Mouse (Mus musculus) heart, adult 2 months (tissue): Measurements from ENCODE around the gene Sorcs2. TPM values are rescaled to one million over a fixed set of nuclear protein-coding genes. Genes with fewer than 3 reads are reported as not detected.

Experiments
- DNase-seq, 2 experiments: peaks; one replicate each; pipeline ENCODE4 v3.0.0; 2021
- H3K27ac ChIP-seq: fragments of 200-600 bp; 2 replicates; pipeline ENCODE4 v1.8.1; 2022
- H3K27me3 ChIP-seq: fragments of 200-500 bp; 2 replicates; pipeline ENCODE4 v1.6.1; 2012; ENCODE audit warnings: mild to moderate bottlenecking, low read length, inconsistent platforms, mixed read lengths; ENCODE audit not compliant: control insufficient read depth, insufficient read depth
- H3K36me3 ChIP-seq: fragments of 200-500 bp; 2 replicates; pipeline ENCODE4 v1.6.1; 2012; ENCODE audit warnings: low read length, inconsistent platforms; ENCODE audit not compliant: control insufficient read depth, insufficient read depth
- H3K4me1 ChIP-seq: fragments of 200-500 bp; 2 replicates; pipeline ENCODE4 v1.6.1; 2011; ENCODE audit warnings: low read length; ENCODE audit not compliant: control insufficient read depth, insufficient read depth
- H3K4me3 ChIP-seq: fragments of 200-600 bp; 2 replicates; pipeline ENCODE4 v1.8.1; 2022
- H3K79me2 ChIP-seq: fragments of 200-500 bp; replicated peaks from 2 replicates; pipeline ENCODE4 v1.6.1; 2012; ENCODE audit warnings: mild to moderate bottlenecking, inconsistent platforms, low read length, moderate library complexity, mixed read lengths; ENCODE audit not compliant: control insufficient read depth, insufficient read depth
- H3K9ac ChIP-seq: fragments of 200-500 bp; 2 replicates; pipeline ENCODE4 v1.6.1; 2012; ENCODE audit warnings: low read depth, mild to moderate bottlenecking, control low read depth, inconsistent platforms, low read length, mixed read lengths
- CTCF ChIP-seq: fragments of 200-600 bp; IDR thresholded peaks from 2 replicates; pipeline ENCODE4 v1.8.1; 2022; ENCODE audit warnings: antibody characterized with exemption, mild to moderate bottlenecking, moderate library complexity
- EP300 ChIP-seq: fragments of 200-500 bp; IDR thresholded peaks from 2 replicates; pipeline ENCODE4 v1.6.1; 2011; ENCODE audit warnings: low read depth, low read length, control low read depth; ENCODE audit not compliant: insufficient read depth
- POLR2A ChIP-seq: fragments of 200-500 bp; IDR thresholded peaks from 2 replicates; pipeline ENCODE4 v1.6.1; 2011; ENCODE audit warnings: mild to moderate bottlenecking, low read depth, low read length, control low read depth; ENCODE audit not compliant: insufficient read depth
- WGBS: fragments of 180-500 bp; shearing (Covaris S2); methylation state at CpG from one replicate; pipeline ENCODE4 v1.1.7; 2018; 5-methylcytosine and 5-hydroxymethylcytosine counted together
- intact Hi-C: fragments of 180-260 bp; cut with DNase I; formaldehyde crosslinking; loops from one replicate; pipeline ENCODE4 v1.15.1; 2025
- long read RNA-seq: library from polyadenylated mRNA; stranded (forward); transcript quantifications from one replicate; pipeline ENCODE4 v2.0.0, GENCODE M21; 2021
- polyA plus RNA-seq: library from polyadenylated mRNA; depleted of rRNA; stranded (reverse); fragments of >200 nt; gene quantifications from 2 replicates; pipeline ENCODE4 v1.2.3, GENCODE M21; 2012; rRNA removed
- total RNA-seq, 2 experiments: library from RNA; stranded (reverse); gene quantifications; 2 replicates each; pipeline ENCODE4 v1.2.3; 2021

Gene Sorcs2
- total RNA-seq (1 to 10 TPM; 6.0 to 7.7 TPM), polyA plus RNA-seq (9.0 and 14.5 TPM in 2 replicates)
- long read RNA-seq, full-length matches to known transcripts: 1 of 6 reads
- long read RNA-seq, partial matches to known transcripts: 1 of 6 reads
- long read RNA-seq, other reads (novel, unspliced or antisense): 4 of 6 reads

DNA sequence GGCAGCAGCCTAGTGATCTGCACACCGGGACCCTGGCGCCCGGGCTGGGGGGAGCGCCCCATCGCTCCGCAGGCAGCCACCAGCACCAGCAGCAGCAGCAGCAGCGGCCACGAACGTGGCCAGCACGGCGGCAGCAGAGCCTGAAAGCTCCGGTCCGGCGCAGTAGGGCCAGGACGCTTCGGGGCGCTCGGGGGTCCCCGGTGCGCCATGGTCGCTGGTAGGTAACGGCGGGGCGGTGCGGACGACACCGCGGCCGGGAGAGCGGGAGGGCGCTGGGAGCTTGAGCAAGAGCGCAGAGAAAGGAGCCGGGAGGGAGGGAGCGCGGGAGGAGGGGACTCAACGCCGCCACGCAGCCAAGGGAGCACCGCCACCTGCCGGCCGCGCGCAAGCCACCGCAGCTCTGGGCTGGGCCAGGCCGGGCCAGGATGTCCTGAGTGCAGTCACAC lies at the start of gene Sorcs2:
TSS of gene Sorcs2 (minus strand) at position 303 of the 446 bp plus-strand sequence.
- Histone ChIP-seq H3K9ac (peak within 1 kb of the TSS; percentile 82), H3K4me3 (peak within 1 kb of the TSS; percentile 62), H3K36me3 (no peaks in the 10 kb centered on the region), H3K4me1 (no peaks in the 10 kb centered on the region), H3K27ac (peak within 1 kb of the TSS; percentile 30; the same call in 1 of the 2 replicates), H3K79me2 (no peaks in the 10 kb centered on the region), H3K27me3 (no peaks in the 10 kb centered on the region; the same call in 1 of the 2 replicates)
- TF ChIP-seq EP300 (0 out of 2 replicates have a peak, but pooled peaks have one; percentile 33), POLR2A (no peak), CTCF (peak; percentile 78)
- peak; percentile 86 for DNase-seq
- 2% methylated on average over 40 of the region's 45 CpGs for WGBS
- intact Hi-C loops: loop anchor here (1.0 to 2.0 kb wide), 4 partner anchors 75 to 416 kb away; no protein-coding TSS in a partner anchor

DNA sequence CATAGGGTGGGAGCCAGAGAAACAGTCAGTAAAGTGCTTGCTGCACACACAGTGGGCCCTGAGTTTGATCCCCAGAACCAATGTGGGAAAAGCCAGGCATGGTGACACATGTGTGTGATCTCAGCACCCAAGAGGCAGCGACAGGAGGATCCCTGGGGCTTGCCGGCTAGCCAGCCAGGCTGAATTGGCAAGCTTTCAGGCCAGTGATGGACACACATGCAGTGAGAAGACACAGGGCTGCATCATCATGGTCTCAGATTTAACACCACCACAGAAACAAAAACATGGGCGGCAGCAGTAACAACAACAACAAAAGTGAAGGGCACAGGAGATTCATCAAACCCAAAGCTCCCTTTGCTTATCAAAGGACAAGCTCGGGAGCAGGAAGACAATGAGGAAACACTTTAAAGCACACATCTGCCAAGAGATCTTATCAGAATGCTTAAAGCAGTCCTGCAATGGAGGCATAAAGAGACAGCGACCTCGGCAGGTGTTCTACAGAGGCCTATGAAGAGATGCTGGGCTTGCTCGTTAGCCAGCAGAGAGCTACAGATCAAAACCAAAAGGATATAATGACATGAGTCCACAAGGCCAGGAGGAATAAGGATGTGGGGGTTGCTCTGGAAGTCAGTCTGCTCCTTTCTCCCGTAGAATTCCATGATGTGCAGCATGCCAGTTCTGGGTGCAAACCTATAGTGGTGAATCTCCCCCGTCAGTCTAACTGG lies 48.4 kb upstream of the Sorcs2 start:
- H3K4me3 ChIP-seq: no peak overlapping the region
- no peak for DNase-seq
- H3K79me2 ChIP-seq: no peaks in the 10 kb centered on the region
- no peaks in the 10 kb centered on the region for H3K36me3 ChIP-seq
- intact Hi-C loops: no loop called here
- no peak overlapping the region for H3K27ac ChIP-seq
- 44% methylated on average over 9 of the region's 9 CpGs for WGBS
- H3K4me1 ChIP-seq: peaks cover 6% of the 10 kb centered on the region; the same call in 1 of the 2 replicates
- H3K9ac ChIP-seq: no peak overlapping the region
- TF ChIP-seq POLR2A (no peak), EP300 (no peak), CTCF (no peak)
- H3K27me3 ChIP-seq: no peaks in the 10 kb centered on the region

DNA sequence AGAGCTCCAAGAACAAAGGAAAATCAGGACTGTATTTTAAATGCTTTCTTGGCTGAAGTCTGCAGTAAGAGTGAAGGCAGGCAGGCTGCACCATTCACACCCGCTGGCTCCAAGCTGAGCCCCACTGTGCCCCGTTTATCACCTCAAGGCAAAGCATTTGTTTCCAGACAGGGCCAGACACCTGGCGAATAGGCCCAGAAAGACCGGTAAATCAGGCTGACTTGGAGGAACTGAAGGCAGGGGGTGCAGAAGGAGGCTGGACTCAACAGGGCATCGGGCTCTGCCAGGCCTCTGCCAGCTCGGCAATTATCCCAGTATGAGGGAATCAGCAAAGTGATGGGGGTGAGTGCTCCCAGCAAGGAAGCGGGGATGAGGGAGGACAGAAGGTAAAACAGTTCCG lies 47.1 kb upstream of the Sorcs2 start:
- H3K27me3 ChIP-seq: no peaks in the 10 kb centered on the region
- DNase-seq: no peak
- WGBS: 48% methylated on average over 8 of the region's 8 CpGs

DNA sequence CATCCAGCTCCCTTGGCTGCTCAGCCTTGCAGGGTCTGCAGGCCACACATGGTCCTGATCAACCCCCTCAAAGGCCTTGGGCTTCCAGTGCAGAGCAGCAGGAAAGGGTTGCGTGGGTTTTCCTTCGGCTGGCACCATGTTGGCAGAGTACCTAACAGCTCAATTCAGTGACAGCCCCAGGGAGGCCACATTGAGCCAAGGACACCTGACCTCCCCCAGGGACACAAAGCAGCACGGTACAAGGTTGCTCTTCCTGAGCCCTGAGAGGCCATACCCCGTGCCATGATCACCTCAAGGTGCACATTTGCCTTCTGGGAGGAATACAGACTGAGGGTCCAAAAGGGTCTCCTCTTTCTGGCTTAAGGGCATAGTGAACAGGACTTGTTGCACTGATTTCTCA lies 46.7 kb upstream of the Sorcs2 start:
- no peak overlapping the region for H3K9ac ChIP-seq
- TF ChIP-seq CTCF: no peak
- no peak for TF ChIP-seq POLR2A
- TF ChIP-seq EP300: no peak
- WGBS: 62% methylated on average over 4 of the region's 4 CpGs
- DNase-seq: no peak
- no peaks in the 10 kb centered on the region for H3K4me1 ChIP-seq
- no peak overlapping the region for H3K4me3 ChIP-seq
- no peaks in the 10 kb centered on the region for H3K79me2 ChIP-seq
- H3K36me3 ChIP-seq: no peaks in the 10 kb centered on the region
- H3K27me3 ChIP-seq: no peaks in the 10 kb centered on the region
- intact Hi-C loops: no loop called here
- H3K27ac ChIP-seq: no peak overlapping the region

More for the DNA sequence above, 47.1 kb upstream of the Sorcs2 start:
- Histone ChIP-seq H3K36me3 (no peaks in the 10 kb centered on the region), H3K9ac (no peak overlapping the region), H3K79me2 (no peaks in the 10 kb centered on the region), H3K4me1 (peaks cover 3% of the 10 kb centered on the region; the same call in 1 of the 2 replicates), H3K27ac (no peak overlapping the region), H3K4me3 (no peak overlapping the region)
- TF ChIP-seq CTCF (no peak), POLR2A (no peak), EP300 (no peak)
- intact Hi-C loops: no loop called here

DNA sequence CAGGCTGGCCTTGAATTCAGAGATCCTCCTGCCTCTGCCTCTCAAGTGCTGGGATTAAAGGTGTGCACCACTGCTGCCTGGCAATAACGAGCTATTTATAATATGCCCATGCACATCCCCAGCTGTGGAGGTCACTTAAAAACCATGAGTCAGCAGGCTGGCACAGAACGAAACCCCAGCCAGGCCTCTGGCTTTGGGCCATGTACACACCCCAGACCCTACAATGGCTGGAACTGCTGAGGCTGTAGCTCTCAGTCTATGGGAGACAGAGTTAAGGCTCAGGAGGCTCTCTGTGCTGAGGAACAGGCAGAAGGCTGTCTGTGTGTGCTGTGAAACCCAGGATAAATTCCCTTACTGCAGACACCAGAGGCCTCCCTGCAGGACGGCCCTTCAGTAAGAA lies 42.8 kb upstream of the Sorcs2 start:
- WGBS: 59% methylated on average over 3 of the region's 3 CpGs
- DNase-seq: no peak
- intact Hi-C loops: no loop called here
- Histone ChIP-seq H3K4me1 (no peaks in the 10 kb centered on the region), H3K27me3 (no peaks in the 10 kb centered on the region; the same call in 1 of the 2 replicates), H3K27ac (no peak overlapping the region), H3K9ac (no peak overlapping the region), H3K36me3 (no peaks in the 10 kb centered on the region), H3K4me3 (no peak overlapping the region), H3K79me2 (no peaks in the 10 kb centered on the region)
- no peak for TF ChIP-seq EP300
- no peak for TF ChIP-seq CTCF
- TF ChIP-seq POLR2A: no peak

DNA sequence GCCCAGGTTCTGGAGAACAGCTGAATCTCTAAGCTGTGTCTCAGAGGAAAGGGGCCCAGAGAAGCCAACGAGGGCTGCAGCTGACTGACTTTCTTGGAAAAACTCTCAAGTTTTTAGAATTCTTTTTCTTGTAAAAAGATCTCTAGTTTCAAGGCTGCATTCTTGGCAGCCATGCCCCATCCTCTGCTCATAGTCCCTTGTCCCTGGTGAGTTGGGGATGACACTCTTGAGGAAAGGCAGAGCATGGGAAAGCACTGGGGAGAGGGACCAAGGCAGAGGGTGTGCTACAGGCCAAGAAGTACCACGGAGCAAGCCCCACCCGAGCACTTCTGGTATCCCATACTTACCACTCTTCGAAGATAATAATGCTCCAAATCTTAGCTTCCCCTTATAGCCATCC lies 38.9 kb upstream of the Sorcs2 start:
- Histone ChIP-seq H3K27me3 (no peaks in the 10 kb centered on the region; the same call in 1 of the 2 replicates), H3K4me1 (no peaks in the 10 kb centered on the region), H3K9ac (no peak overlapping the region), H3K4me3 (no peak overlapping the region), H3K27ac (no peak overlapping the region), H3K79me2 (no peaks in the 10 kb centered on the region), H3K36me3 (no peaks in the 10 kb centered on the region)
- intact Hi-C loops: no loop called here
- TF ChIP-seq CTCF: no peak
- no peak for TF ChIP-seq EP300
- no peak for TF ChIP-seq POLR2A
- WGBS: 58% methylated on average over 4 of the region's 4 CpGs
- DNase-seq: no peak
